Mouse (Mus musculus): ENCODE data around the gene Eif4a2. TPM values are rescaled to one million over a fixed set of nuclear protein-coding genes. Genes with fewer than 3 reads are reported as not detected.

The Eif4a2 gene
- polyA plus RNA-seq, 1 experiment from 2014 or later: 270 TPM

DNA sequence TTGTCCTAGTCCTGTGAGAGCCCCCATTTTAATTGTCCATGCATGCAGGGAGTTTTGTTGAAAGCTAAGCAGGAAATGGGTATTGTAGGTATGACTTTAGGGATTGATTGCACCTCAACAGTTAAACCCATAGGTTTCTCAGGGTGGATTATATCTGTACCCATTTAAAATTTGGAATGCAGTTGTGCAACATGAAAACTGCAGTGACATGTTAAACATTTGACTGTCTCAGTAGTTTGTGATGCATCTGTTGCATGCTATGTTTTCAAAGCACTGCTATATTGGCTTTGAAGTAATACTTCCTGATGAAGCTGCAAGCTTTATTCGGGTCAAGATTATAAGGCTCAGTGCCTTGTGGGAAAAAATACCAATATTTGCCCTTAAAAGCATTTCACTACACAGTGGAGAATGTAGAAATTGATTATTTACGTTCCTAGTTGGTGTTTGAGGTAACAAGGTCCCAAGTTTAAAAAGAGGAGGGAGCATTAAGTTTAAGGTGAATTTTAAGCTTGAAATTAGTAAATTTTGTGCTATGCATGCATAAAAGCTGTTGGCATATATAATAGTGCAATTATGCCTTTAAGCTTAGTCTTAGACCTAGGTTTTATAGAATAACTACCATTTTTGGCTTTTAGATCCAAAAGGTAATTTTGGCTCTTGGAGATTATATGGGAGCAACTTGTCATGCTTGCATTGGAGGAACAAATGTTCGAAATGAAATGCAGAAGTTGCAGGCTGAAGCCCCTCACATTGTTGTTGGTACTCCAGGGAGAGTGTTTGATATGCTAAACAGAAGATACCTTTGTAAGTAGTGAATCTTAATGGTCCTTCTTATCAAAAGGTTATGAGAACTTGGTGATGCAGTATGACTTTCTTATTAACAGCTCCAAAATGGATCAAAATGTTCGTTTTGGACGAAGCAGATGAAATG is 2.4 kb downstream of the Eif4a2 start:
- Histone ChIP-seq H3K4me3 (ENCODE audit: low read depth, low read length) (peak overlapping the region; percentile 97), H3K27ac (ENCODE audit: low read length) (no peak overlapping the region; the same call in 1 of the 2 replicates), H3K27me3 (ENCODE audit: control insufficient read depth, insufficient read depth, low read length) (no peaks in the 10 kb centered on the region), H3K36me3 (ENCODE audit: control insufficient read depth, insufficient read depth, low read length) (peaks cover 51% of the 10 kb centered on the region), H3K4me1 (ENCODE audit: control insufficient read depth, insufficient read depth, low read length) (peaks cover 4% of the 10 kb centered on the region; the same call in 1 of the 2 replicates), H3K9me3 (ENCODE audit: control insufficient read depth, low read depth, low read length) (no peaks in the 10 kb centered on the region), H3K4me2 (replicated peaks; ENCODE audit: low read depth, low read length) (peak overlapping the region; percentile 85), H3K9ac (replicated peaks; ENCODE audit: low read depth, low read length) (peak overlapping the region; percentile 100)
- WGBS: 46% methylated on average over 5 of the region's 5 CpGs
- ATAC-seq (ENCODE audit: insufficient number of reproducible peaks, insufficient read depth, low FRiP score, low read depth): no peak

DNA sequence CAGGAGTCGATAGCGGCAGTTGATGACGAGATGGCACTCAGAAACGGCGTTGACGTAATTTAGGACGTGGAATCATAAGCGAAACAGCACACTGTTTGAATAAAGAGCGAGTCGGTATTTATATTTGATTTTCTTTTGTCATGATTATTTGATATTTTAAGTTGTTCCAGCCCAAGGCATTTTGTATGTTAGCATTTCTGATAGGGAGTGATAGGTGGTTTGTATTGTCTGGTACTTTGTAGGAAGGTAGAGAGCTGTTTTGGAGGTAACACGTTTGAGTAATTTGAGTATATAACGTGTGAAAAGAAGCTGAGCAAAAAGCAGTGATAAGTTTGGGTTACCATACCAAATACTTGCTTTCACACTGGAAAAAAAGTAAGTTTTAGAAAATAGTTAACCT is 5.1 kb downstream of the Eif4a2 start:
- no peak overlapping the region for H3K4me2 ChIP-seq (replicated peaks; ENCODE audit: low read depth, low read length)

DNA sequence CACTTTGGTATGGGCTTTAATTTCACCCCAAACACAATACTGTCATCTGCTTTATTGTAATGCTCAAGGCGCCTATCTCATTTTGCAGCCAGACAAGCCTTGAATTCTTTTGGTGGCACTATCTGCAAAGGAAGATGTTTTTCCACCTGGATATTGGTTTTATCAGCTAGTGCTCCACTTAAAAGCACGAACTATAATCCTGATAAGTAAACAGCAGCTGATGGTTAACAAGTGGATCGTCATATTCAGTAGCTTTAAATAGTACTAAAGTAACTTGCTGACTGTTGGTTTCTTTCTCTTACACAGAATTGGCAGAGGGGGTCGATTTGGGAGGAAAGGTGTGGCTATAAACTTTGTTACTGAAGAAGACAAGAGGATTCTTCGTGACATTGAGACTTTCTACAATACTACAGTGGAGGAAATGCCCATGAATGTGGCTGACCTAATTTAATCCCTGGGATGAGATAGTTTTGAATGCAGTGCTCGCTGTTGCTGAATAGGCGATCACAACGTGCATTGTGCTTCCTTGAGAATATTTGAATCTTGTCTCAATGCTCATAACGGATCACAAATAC is 5.7 kb downstream of the Eif4a2 start:
- WGBS: 52% methylated on average over 9 of the region's 9 CpGs
- Histone ChIP-seq H3K9me3 (ENCODE audit: control insufficient read depth, low read depth, low read length) (no peaks in the 10 kb centered on the region), H3K9ac (replicated peaks; ENCODE audit: low read depth, low read length) (no peak overlapping the region), H3K27ac (ENCODE audit: low read length) (no peak overlapping the region), H3K4me2 (replicated peaks; ENCODE audit: low read depth, low read length) (no peak overlapping the region), H3K4me1 (ENCODE audit: control insufficient read depth, insufficient read depth, low read length) (peaks cover 4% of the 10 kb centered on the region; the same call in 1 of the 2 replicates), H3K27me3 (ENCODE audit: control insufficient read depth, insufficient read depth, low read length) (no peaks in the 10 kb centered on the region), H3K4me3 (ENCODE audit: low read depth, low read length) (no peak overlapping the region), H3K36me3 (ENCODE audit: control insufficient read depth, insufficient read depth, low read length) (peaks cover 65% of the 10 kb centered on the region)
- no peak for ATAC-seq (ENCODE audit: insufficient number of reproducible peaks, insufficient read depth, low FRiP score, low read depth)

More for the DNA sequence above, 5.1 kb downstream of the Eif4a2 start:
- 73% methylated on average over 12 of the region's 12 CpGs for WGBS
- Histone ChIP-seq H3K4me3 (ENCODE audit: low read depth, low read length) (no peak overlapping the region), H3K9me3 (ENCODE audit: control insufficient read depth, low read depth, low read length) (no peaks in the 10 kb centered on the region), H3K4me1 (ENCODE audit: control insufficient read depth, insufficient read depth, low read length) (peaks cover 4% of the 10 kb centered on the region; the same call in 1 of the 2 replicates), H3K27me3 (ENCODE audit: control insufficient read depth, insufficient read depth, low read length) (no peaks in the 10 kb centered on the region), H3K36me3 (ENCODE audit: control insufficient read depth, insufficient read depth, low read length) (peaks cover 62% of the 10 kb centered on the region), H3K9ac (replicated peaks; ENCODE audit: low read depth, low read length) (no peak overlapping the region), H3K27ac (ENCODE audit: low read length) (no peak overlapping the region)
- no peak for ATAC-seq (ENCODE audit: insufficient number of reproducible peaks, insufficient read depth, low FRiP score, low read depth)

DNA sequence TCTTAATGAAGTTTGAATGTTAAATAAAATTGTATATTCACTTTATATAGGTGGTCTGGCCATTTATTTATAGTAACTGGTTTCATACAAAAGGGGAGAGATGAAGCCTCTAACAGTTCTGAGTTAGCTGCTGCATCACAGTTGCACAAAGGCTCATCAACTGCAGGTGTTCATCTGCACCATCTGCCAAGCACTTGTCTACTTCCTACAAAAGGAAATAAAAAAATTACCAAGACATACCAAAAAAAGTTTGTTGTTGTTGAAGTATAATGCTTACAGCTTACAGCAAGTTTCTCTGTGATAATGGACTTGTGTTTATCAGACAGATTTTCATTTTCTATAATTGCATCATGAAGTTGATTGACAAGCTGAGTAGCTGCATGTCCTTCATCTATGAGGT is 6.7 kb downstream of the Eif4a2 start:
- H3K4me3 ChIP-seq (ENCODE audit: low read depth, low read length): no peak overlapping the region
- ATAC-seq (ENCODE audit: insufficient number of reproducible peaks, insufficient read depth, low FRiP score, low read depth): no peak
- H3K36me3 ChIP-seq (ENCODE audit: control insufficient read depth, insufficient read depth, low read length): peaks cover 62% of the 10 kb centered on the region
- no peak overlapping the region for H3K27ac ChIP-seq (ENCODE audit: low read length)
- H3K27me3 ChIP-seq (ENCODE audit: control insufficient read depth, insufficient read depth, low read length): no peaks in the 10 kb centered on the region
- H3K9me3 ChIP-seq (ENCODE audit: control insufficient read depth, low read depth, low read length): no peaks in the 10 kb centered on the region
- peaks cover 4% of the 10 kb centered on the region; the same call in 1 of the 2 replicates for H3K4me1 ChIP-seq (ENCODE audit: control insufficient read depth, insufficient read depth, low read length)
- no peak overlapping the region for H3K9ac ChIP-seq (replicated peaks; ENCODE audit: low read depth, low read length)
- no peak overlapping the region for H3K4me2 ChIP-seq (replicated peaks; ENCODE audit: low read depth, low read length)

DNA sequence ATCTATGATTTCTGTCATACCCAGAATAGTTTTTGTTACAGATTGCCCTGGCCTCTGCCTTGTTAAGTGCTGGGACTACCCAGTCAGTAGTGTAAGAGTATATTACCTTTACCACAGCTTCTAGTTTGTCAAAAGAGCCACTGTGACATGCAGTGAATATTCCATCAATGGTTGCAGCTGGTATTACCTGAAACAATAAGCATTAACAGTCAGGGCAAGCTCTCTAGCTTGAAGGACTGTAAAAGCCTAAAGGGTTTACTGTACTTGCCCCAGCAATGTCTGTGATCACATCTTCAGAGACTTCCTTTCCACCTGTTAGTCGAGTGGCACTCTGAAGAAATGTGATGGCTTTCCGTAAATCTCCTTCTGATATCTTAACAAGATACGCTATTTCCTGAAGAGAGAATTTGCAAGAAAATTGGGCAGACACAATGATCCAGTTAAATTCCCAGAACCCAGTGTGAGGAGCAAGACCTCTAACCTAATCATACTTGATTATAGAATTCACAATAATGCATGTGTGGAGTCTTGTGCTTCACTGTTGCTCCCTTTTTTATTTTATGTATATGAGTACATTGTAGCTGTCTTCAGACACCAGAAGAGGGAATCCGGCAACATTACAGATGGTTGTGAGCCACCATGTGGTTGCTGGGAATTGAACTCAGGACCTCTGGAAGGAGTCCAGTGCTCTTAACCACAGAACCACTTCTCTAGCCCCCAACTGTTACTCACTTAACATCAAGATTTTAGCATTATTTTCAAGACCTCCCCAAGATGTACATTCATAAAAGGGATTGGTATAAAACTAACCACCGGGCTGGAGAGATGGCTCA is 7.3 kb downstream of the Eif4a2 start:
- no peak overlapping the region for H3K27ac ChIP-seq (ENCODE audit: low read length)
- no peak overlapping the region for H3K9ac ChIP-seq (replicated peaks; ENCODE audit: low read depth, low read length)
- peaks cover under 1% of the 10 kb centered on the region; the same call in 1 of the 2 replicates for H3K4me1 ChIP-seq (ENCODE audit: control insufficient read depth, insufficient read depth, low read length)
- 67% methylated on average over 5 of the region's 5 CpGs for WGBS
- H3K4me3 ChIP-seq (ENCODE audit: low read depth, low read length): no peak overlapping the region
- 0 out of 2 replicates have a peak, but pooled peaks have one; percentile 8 for ATAC-seq (ENCODE audit: insufficient number of reproducible peaks, insufficient read depth, low FRiP score, low read depth)
- H3K9me3 ChIP-seq (ENCODE audit: control insufficient read depth, low read depth, low read length): no peaks in the 10 kb centered on the region
- H3K27me3 ChIP-seq (ENCODE audit: control insufficient read depth, insufficient read depth, low read length): no peaks in the 10 kb centered on the region
- H3K4me2 ChIP-seq (replicated peaks; ENCODE audit: low read depth, low read length): no peak overlapping the region
- peaks cover 58% of the 10 kb centered on the region for H3K36me3 ChIP-seq (ENCODE audit: control insufficient read depth, insufficient read depth, low read length)

DNA sequence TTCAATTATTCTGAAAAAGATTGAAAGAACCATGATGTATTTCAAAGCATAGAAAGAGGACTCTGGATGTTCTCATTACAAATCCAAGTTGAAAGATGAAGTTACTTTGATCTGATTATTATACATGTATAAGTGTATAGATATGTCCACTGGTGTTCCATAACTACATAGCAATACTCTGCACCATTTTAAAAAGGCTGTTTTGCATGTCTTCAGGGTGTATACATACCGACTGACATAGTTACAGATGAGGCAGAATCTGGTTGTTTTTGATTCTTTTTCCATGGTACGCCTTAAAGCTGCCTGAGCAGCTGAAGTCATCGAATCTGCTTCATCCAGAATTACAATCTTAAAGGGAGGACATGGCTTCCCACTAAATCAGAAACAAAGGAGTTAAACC is 8.2 kb downstream of the Eif4a2 start:
- 71% methylated on average over 3 of the region's 3 CpGs for WGBS
- Histone ChIP-seq H3K4me1 (ENCODE audit: control insufficient read depth, insufficient read depth, low read length) (no peaks in the 10 kb centered on the region), H3K4me3 (ENCODE audit: low read depth, low read length) (no peak overlapping the region), H3K36me3 (ENCODE audit: control insufficient read depth, insufficient read depth, low read length) (peaks cover 55% of the 10 kb centered on the region), H3K4me2 (replicated peaks; ENCODE audit: low read depth, low read length) (no peak overlapping the region), H3K9me3 (ENCODE audit: control insufficient read depth, low read depth, low read length) (no peaks in the 10 kb centered on the region), H3K27me3 (ENCODE audit: control insufficient read depth, insufficient read depth, low read length) (no peaks in the 10 kb centered on the region), H3K27ac (ENCODE audit: low read length) (no peak overlapping the region), H3K9ac (replicated peaks; ENCODE audit: low read depth, low read length) (no peak overlapping the region)
- no peak for ATAC-seq (ENCODE audit: insufficient number of reproducible peaks, insufficient read depth, low FRiP score, low read depth)

DNA sequence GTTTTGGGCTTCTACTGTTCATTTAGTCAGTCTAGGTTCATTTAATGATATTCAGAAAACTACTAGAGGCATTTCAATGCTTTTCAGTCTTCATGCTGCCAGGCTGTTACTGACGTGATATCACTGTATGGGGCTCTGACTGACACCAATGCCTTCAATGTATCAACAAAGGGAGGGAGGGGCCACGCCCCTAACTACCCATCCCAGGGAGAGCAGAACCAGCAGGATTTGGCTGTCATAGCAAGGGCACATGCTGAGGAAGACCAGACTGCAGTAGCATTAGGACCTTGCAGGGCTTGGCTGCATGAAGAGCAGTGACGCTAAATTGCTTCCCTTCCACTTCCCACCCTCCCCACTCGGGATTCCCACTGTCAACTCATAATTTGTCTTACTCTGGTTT is 9.9 kb downstream of the Eif4a2 start:
- Histone ChIP-seq H3K4me2 (replicated peaks; ENCODE audit: low read depth, low read length) (no peak overlapping the region), H3K4me1 (ENCODE audit: control insufficient read depth, insufficient read depth, low read length) (no peaks in the 10 kb centered on the region), H3K36me3 (ENCODE audit: control insufficient read depth, insufficient read depth, low read length) (peaks cover 50% of the 10 kb centered on the region), H3K27ac (ENCODE audit: low read length) (no peak overlapping the region), H3K9ac (replicated peaks; ENCODE audit: low read depth, low read length) (no peak overlapping the region), H3K27me3 (ENCODE audit: control insufficient read depth, insufficient read depth, low read length) (no peaks in the 10 kb centered on the region), H3K9me3 (ENCODE audit: control insufficient read depth, low read depth, low read length) (no peaks in the 10 kb centered on the region), H3K4me3 (ENCODE audit: low read depth, low read length) (no peak overlapping the region)
- no peak for ATAC-seq (ENCODE audit: insufficient number of reproducible peaks, insufficient read depth, low FRiP score, low read depth)
- WGBS: 49% methylated on average over 4 of the region's 4 CpGs

DNA sequence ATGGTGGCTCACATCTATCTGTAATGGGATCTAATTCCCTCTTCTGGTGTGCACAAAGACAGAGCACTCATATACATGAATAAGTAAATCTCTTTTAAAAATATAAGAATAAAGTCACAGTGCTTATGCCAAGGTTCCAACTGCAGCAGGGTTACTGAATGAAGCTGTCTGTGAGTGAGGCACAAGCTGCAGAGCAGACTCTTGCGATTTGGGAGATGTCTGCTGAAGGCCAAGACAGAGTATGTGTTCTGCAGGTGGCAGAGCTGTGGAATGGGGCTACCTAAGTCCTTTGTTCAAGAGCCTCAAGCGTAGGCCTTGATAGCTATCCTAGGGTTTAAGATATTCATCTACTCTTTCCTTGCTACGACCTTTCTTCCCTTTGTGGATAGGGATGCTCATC is 15.2 kb downstream of the Eif4a2 start:
- Histone ChIP-seq H3K4me2 (replicated peaks; ENCODE audit: low read depth, low read length) (no peak overlapping the region), H3K9me3 (ENCODE audit: control insufficient read depth, low read depth, low read length) (no peaks in the 10 kb centered on the region), H3K27me3 (ENCODE audit: control insufficient read depth, insufficient read depth, low read length) (no peaks in the 10 kb centered on the region), H3K36me3 (ENCODE audit: control insufficient read depth, insufficient read depth, low read length) (peaks cover 28% of the 10 kb centered on the region), H3K27ac (ENCODE audit: low read length) (no peak overlapping the region), H3K4me1 (ENCODE audit: control insufficient read depth, insufficient read depth, low read length) (peaks cover 6% of the 10 kb centered on the region), H3K4me3 (ENCODE audit: low read depth, low read length) (no peak overlapping the region), H3K9ac (replicated peaks; ENCODE audit: low read depth, low read length) (no peak overlapping the region)
- no peak for ATAC-seq (ENCODE audit: insufficient number of reproducible peaks, insufficient read depth, low FRiP score, low read depth)
- 97% methylated on average over 3 of the region's 3 CpGs for WGBS

All from stomach, embryonic 14.5 days (tissue).